Mouse (Mus musculus): ENCODE data around the gene Gm17349. TPM values are rescaled to one million over a fixed set of nuclear protein-coding genes. Genes with fewer than 3 reads are reported as not detected.

Gm17349 gene
- polyA plus RNA-seq, 1 experiment, result 1.00 TPM

- peak in 1 of 2 experiments; percentile 82 for DNase-seq (ENCODE audit: extremely low spot score in 1 of 2, low spot score in 1 of 2)
These were observed 40.5 kb downstream of the Gm17349 start for GRCm38 (mm10) chr15:99664600-99665451.

GRCm38 (mm10) chr15:99663964-99664599 is 41.2 kb downstream of the Gm17349 start:
- DNase-seq (ENCODE audit: extremely low spot score in 1 of 2, low spot score in 1 of 2), result peak in 1 of 2 experiments; percentile 66

- no peak for DNase-seq (ENCODE audit: extremely low spot score in 1 of 2, low spot score in 1 of 2)
These were observed 42.9 kb downstream of the Gm17349 start for GRCm38 (mm10) chr15:99662371-99662770.

GRCm38 (mm10) chr15:99661121-99661830 is 44.0 kb downstream of the Gm17349 start:
- peak in 1 of 2 experiments; percentile 60 for DNase-seq (ENCODE audit: extremely low spot score in 1 of 2, low spot score in 1 of 2)

GRCm38 (mm10) chr15:99658437-99658836 is 46.9 kb downstream of the Gm17349 start:
- no peak for DNase-seq (ENCODE audit: extremely low spot score in 1 of 2, low spot score in 1 of 2)

- peak in 1 of 2 experiments; percentile 50 for DNase-seq (ENCODE audit: extremely low spot score in 1 of 2, low spot score in 1 of 2)
These were observed 49.3 kb downstream of the Gm17349 start for GRCm38 (mm10) chr15:99655956-99656355.

- no peak for DNase-seq (ENCODE audit: extremely low spot score in 1 of 2, low spot score in 1 of 2)
These were observed 51.4 kb downstream of the Gm17349 start for GRCm38 (mm10) chr15:99653876-99654275.

- no peak for DNase-seq (ENCODE audit: extremely low spot score in 1 of 2, low spot score in 1 of 2)
These were observed 52.0 kb downstream of the Gm17349 start for GRCm38 (mm10) chr15:99653291-99653690.

Other genes with a start within 250 kb of the Gm17349 start
- 14.4 and 14.6 TPM in 2 replicates for gene Nckap5l, start 247.7 kb downstream of the Gm17349 start, polyA plus RNA-seq (2012; rRNA removed)
- gene Bcdin3d, start 230.8 kb downstream of the Gm17349 start, polyA plus RNA-seq (2012; rRNA removed), result 5.7 and 6.8 TPM in 2 replicates
- gene Faim2, start 177.3 kb downstream of the Gm17349 start, polyA plus RNA-seq (2012; rRNA removed), result 161 and 168 TPM in 2 replicates
- gene Aqp2, start 126.4 kb downstream of the Gm17349 start, polyA plus RNA-seq (2012; rRNA removed), result 0.08 and 0.20 TPM in 2 replicates
- gene Aqp5, start 114.7 kb downstream of the Gm17349 start, polyA plus RNA-seq (2012; rRNA removed), result 1.2 and 1.5 TPM in 2 replicates
- gene Aqp6, start 104.1 kb downstream of the Gm17349 start, polyA plus RNA-seq (2012; rRNA removed), result 0.56 and 0.84 TPM in 2 replicates
- 11.8 and 13.8 TPM in 2 replicates for gene Racgap1, start 53.8 kb downstream of the Gm17349 start, polyA plus RNA-seq (2012; rRNA removed)
- 78.1 and 80.7 TPM in 2 replicates for gene Asic1, start 35.1 kb downstream of the Gm17349 start, polyA plus RNA-seq (2012; rRNA removed)
- gene Smarcd1, start 3.4 kb downstream of the Gm17349 start, polyA plus RNA-seq (2012; rRNA removed), result 189 and 197 TPM in 2 replicates
- gene Gpd1, start 12.0 kb upstream of the Gm17349 start, polyA plus RNA-seq (2012; rRNA removed), result 52.2 and 56.5 TPM in 2 replicates
- 218 and 238 TPM in 2 replicates for gene Cox14, start 20.1 kb upstream of the Gm17349 start, polyA plus RNA-seq (2012; rRNA removed)
- gene Cers5, start 67.4 kb upstream of the Gm17349 start, polyA plus RNA-seq (2012; rRNA removed), result 45.7 and 48.0 TPM in 2 replicates
- 16.4 and 17.6 TPM in 2 replicates for gene Lima1, start 170.0 kb upstream of the Gm17349 start, polyA plus RNA-seq (2012; rRNA removed)